Mouse (Mus musculus) liver, postnatal 0 days (tissue): ENCODE measurements around the gene Abcb11. TPM values are rescaled to one million over a fixed set of nuclear protein-coding genes. Genes with fewer than 3 reads are reported as not detected.
A peak's percentile ranks its signal among the peaks of the same experiment; 100 is the strongest.
"Not testable (repeated sequence)": the region's sequence is repeated elsewhere in the genome, so short reads cannot be mapped to it uniquely, and the experiment has no call there.

Experiments
- ATAC-seq: fragments of 200-750 bp; cut with Nextera tagmentation; 2 replicates; pipeline ENCODE4 v1.8.0; 2017; ENCODE audit warnings: mild to moderate bottlenecking, moderate library complexity
- DNase-seq: peaks from one replicate; pipeline ENCODE4 v3.0.0-alpha.2; 2016
- H3K27ac ChIP-seq: fragments of 300-500 bp; sonication (generic); 2 replicates; pipeline ENCODE4 v1.5.1; 2014; ENCODE audit warnings: antibody characterized with exemption, moderate library complexity, mild to moderate bottlenecking, low read depth
- H3K27me3 ChIP-seq: fragments of 300-500 bp; sonication (generic); 2 replicates; pipeline ENCODE4 v1.6.1; 2014; ENCODE audit warnings: low read length, control low read depth, mixed read lengths; ENCODE audit not compliant: insufficient read depth
- H3K36me3 ChIP-seq: fragments of 300-500 bp; sonication (generic); replicated peaks from 2 replicates; pipeline ENCODE4 v1.6.1; 2014; ENCODE audit warnings: mild to moderate bottlenecking, control low read depth, low read length, moderate library complexity, mixed read lengths; ENCODE audit not compliant: insufficient read depth
- H3K4me1 ChIP-seq: fragments of 300-500 bp; sonication (generic); 2 replicates; pipeline ENCODE4 v1.6.1; 2014; ENCODE audit warnings: antibody characterized with exemption, mild to moderate bottlenecking, control low read depth; ENCODE audit not compliant: insufficient read depth
- H3K4me2 ChIP-seq: fragments of 300-500 bp; sonication (generic); 2 replicates; pipeline ENCODE4 v1.6.1; 2014; ENCODE audit warnings: low read depth, mild to moderate bottlenecking, low read length, moderate library complexity, mixed read lengths
- H3K4me3 ChIP-seq: fragments of 300-500 bp; sonication (generic); 2 replicates; pipeline ENCODE4 v1.5.1; 2014; ENCODE audit warnings: low read depth, low read length
- H3K9ac ChIP-seq: fragments of 300-500 bp; sonication (generic); replicated peaks from 2 replicates; pipeline ENCODE4 v1.6.1; 2014; ENCODE audit warnings: mild to moderate bottlenecking, moderate library complexity
- H3K9me3 ChIP-seq: fragments of 300-500 bp; sonication (generic); 2 replicates; pipeline ENCODE4 v1.6.1; 2016; ENCODE audit warnings: mild to moderate bottlenecking, control low read depth, low read length, mixed read lengths
- CTCF ChIP-seq: sonication (generic); IDR thresholded peaks from 2 replicates; pipeline ENCODE4 v1.5.1; 2016; ENCODE audit warnings: antibody characterized with exemption, low read depth
- EP300 ChIP-seq: IDR thresholded peaks from 2 replicates; pipeline ENCODE4 v1.6.1; 2016; ENCODE audit warnings: antibody characterized with exemption, low read depth, mild to moderate bottlenecking
- WGBS: fragments of 180-500 bp; shearing (Covaris S2); extraction: QIAGEN DNeasy Blood & Tissue Kit; methylation state at CpG from one replicate; pipeline ENCODE4 v1.1.7; 2014; ENCODE audit not compliant: insufficient replicate concordance; 5-methylcytosine and 5-hydroxymethylcytosine counted together
- polyA plus RNA-seq: library from polyadenylated mRNA; unstranded; fragments of >200 nt; fragmentation: Nextera tagmentation; extraction: Ambion mirVana; gene quantifications from 2 replicates; pipeline ENCODE4 v1.2.1, GENCODE M21; 2015

Abcb11 gene
- polyA plus RNA-seq, 1 experiment from 2014 or later: 74.8 TPM

DNA sequence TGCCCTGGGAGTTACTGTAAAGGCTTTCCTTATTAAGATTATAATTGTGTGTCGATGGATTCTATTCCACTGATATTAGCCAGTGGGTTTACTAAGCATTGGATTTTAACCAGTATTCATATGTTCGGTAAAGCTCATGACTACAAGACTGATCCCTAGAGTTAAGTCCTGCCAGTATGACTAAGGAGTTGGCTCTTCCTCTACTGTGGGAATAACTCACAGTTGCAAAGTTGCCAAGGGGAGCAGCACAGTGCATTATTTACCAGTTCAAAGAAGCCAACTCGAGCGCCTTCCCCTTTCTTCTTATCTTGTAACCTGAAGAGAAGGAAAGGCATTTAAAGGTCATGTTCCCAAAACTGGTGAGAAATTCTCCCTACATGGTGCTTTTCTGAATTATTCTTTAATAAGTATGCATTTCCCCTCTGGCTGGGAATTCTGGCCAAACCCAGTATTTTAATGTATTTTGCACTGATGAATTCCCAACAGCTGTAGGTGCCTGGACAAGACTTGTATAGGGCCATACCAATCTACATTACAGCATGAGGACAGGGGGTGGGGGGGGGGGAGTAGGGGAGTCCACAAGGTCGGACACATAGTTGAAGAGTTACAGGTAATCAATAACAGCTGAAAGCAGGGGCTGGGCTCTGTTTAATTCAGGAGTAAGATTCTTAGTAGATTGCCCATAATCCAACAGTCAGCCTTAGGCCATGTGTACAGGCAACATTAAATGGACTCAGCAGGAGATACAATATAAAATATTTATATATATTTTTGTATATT, 17.3 kb downstream of the Abcb11 start:
- no peak overlapping the region for H3K4me3 ChIP-seq
- DNase-seq (no peak), ATAC-seq (peak; percentile 83)
- H3K9ac ChIP-seq: no peak overlapping the region
- 62% methylated on average over 5 of the region's 5 CpGs for WGBS
- H3K4me1 ChIP-seq: no peaks in the 10 kb centered on the region
- no peaks in the 10 kb centered on the region for H3K27me3 ChIP-seq
- no peak overlapping the region for H3K27ac ChIP-seq
- 0 out of 2 replicates have a peak, but pooled peaks cover 5% of the 10 kb centered on the region for H3K36me3 ChIP-seq
- no peaks in the 10 kb centered on the region for H3K9me3 ChIP-seq
- TF ChIP-seq EP300: no peak
- no peak overlapping the region for H3K4me2 ChIP-seq

DNA sequence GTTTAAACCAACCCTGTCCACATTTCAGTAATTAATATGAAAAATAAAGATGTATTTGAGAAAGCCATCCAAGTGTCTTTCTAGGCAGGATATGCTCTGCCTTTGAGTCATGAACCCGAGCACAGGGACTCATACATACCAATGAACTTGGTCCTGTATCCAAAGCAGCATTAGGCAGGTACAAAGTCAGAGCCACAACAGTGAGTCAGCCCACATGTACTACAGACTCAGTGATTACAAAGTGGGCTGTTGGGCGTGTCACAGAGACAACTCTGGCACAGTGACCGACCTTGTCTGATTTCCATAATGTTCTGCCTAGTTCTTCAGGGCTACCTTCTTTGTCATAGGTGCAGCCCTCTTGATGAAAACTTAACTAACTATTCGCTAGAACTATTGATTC, 19.4 kb downstream of the Abcb11 start:
- Histone ChIP-seq H3K4me2 (no peak overlapping the region), H3K36me3 (0 out of 2 replicates have a peak, but pooled peaks cover 2% of the 10 kb centered on the region), H3K9ac (no peak overlapping the region), H3K27me3 (no peaks in the 10 kb centered on the region), H3K4me1 (no peaks in the 10 kb centered on the region), H3K4me3 (no peak overlapping the region), H3K9me3 (no peaks in the 10 kb centered on the region), H3K27ac (no peak overlapping the region)
- no peak for TF ChIP-seq CTCF
- no peak for TF ChIP-seq EP300
- 70% methylated on average over 4 of the region's 4 CpGs for WGBS
- ATAC-seq: no peak
- no peak for DNase-seq

DNA sequence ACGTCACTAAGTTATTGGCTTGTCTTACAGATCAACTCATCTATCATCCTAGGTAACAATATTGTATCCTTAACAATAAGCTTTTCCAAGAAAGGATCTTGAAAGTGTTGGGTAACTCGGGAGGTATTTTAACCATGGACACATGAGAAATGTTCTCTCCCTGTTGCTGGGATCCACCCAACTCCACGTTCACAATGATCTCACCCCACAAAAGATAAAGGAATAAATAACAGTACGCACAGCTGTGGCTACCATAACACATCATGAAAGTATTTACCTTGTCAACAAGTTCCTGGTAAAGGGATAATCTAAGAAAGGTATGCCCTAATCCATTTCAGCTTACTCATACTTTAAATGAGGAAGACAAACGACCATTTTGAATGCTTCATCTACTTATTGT, 21.0 kb downstream of the Abcb11 start:
- Histone ChIP-seq H3K27ac (no peak overlapping the region), H3K4me2 (no peak overlapping the region), H3K9me3 (no peaks in the 10 kb centered on the region), H3K9ac (no peak overlapping the region), H3K4me3 (no peak overlapping the region), H3K4me1 (no peaks in the 10 kb centered on the region), H3K27me3 (no peaks in the 10 kb centered on the region), H3K36me3 (0 out of 2 replicates have a peak, but pooled peaks cover 2% of the 10 kb centered on the region)
- WGBS: 61% methylated on average over 5 of the region's 5 CpGs
- TF ChIP-seq EP300 (no peak), CTCF (no peak)
- no peak for DNase-seq
- no peak for ATAC-seq

- Histone ChIP-seq H3K4me1 (no peaks in the 10 kb centered on the region), H3K27me3 (no peaks in the 10 kb centered on the region), H3K9me3 (no peaks in the 10 kb centered on the region), H3K4me3 (no peak overlapping the region), H3K36me3 (no peaks in the 10 kb centered on the region), H3K4me2 (no peak overlapping the region), H3K9ac (no peak overlapping the region), H3K27ac (no peak overlapping the region)
- WGBS: 67% methylated on average over 4 of the region's 4 CpGs
- no peak for TF ChIP-seq EP300
- TF ChIP-seq CTCF: no peak
- peak; percentile 83 for ATAC-seq
- no peak for DNase-seq
Observed at GRCm38 (mm10) chr2:69311337-69311736, 31.1 kb downstream of the Abcb11 start.

DNA sequence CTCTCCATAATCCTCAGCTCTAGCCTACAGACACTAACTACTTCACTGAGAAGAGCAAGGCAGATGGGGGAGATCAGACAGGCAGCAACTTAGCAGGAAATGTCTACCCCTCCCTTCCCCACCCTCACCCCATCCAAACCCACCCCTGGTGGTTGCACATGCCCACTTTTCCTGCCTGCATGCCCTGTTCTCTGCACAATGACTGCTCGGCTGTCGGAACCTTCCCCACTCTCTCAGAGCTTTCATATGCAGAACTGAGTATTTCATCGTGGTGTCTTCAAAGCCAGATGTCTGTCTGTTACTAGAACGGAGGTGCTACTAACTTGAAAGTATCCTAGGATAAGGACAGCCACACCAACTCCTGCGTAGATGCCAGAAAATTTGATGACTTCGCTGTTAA, 34.3 kb downstream of the Abcb11 start:
- H3K36me3 ChIP-seq: no peaks in the 10 kb centered on the region
- no peaks in the 10 kb centered on the region for H3K4me1 ChIP-seq
- no peak for ATAC-seq
- WGBS: 64% methylated on average over 6 of the region's 6 CpGs
- no peak overlapping the region for H3K4me3 ChIP-seq
- no peak overlapping the region for H3K4me2 ChIP-seq
- no peak for TF ChIP-seq EP300
- H3K27me3 ChIP-seq: no peaks in the 10 kb centered on the region
- H3K9me3 ChIP-seq: no peaks in the 10 kb centered on the region
- no peak overlapping the region for H3K27ac ChIP-seq
- no peak for DNase-seq
- H3K9ac ChIP-seq: no peak overlapping the region

GRCm38 (mm10) chr2:69300568-69300967, 41.8 kb downstream of the Abcb11 start:
- not testable (repeated sequence) for H3K27me3 ChIP-seq, ATAC-seq, H3K36me3 ChIP-seq, H3K9ac ChIP-seq, H3K4me1 ChIP-seq, H3K27ac ChIP-seq, DNase-seq, H3K4me2 ChIP-seq, H3K9me3 ChIP-seq, H3K4me3 ChIP-seq
- WGBS: 80% methylated on average over 5 of the region's 6 CpGs
